Mouse (Mus musculus): ENCODE results near the gene Olfr65. TPM values are rescaled to one million over a fixed set of nuclear protein-coding genes. Genes with fewer than 3 reads are reported as not detected.

Olfr65 gene
- polyA plus RNA-seq, 1 experiment from 2014 or later, result not detected

- Histone ChIP-seq H3K36me3 (replicated peaks; ENCODE audit: control insufficient read depth, insufficient read depth, low read depth, low read length) (no peaks in the 10 kb centered on the region), H3K27me3 (ENCODE audit: control insufficient read depth, insufficient read depth, low read length) (no peaks in the 10 kb centered on the region), H3K9ac (replicated peaks; ENCODE audit: low read length) (no peak overlapping the region), H3K4me1 (ENCODE audit: control insufficient read depth, insufficient read depth, low read length) (no peaks in the 10 kb centered on the region), H3K27ac (replicated peaks; ENCODE audit: low read depth, low read length) (no peak overlapping the region), H3K4me3 (ENCODE audit: low read depth, low read length) (no peak overlapping the region), H3K9me3 (replicated peaks; ENCODE audit: control insufficient read depth, low read length) (no peaks in the 10 kb centered on the region), H3K4me2 (ENCODE audit: low read depth, low read length) (no peak overlapping the region)
- ATAC-seq (replicated peaks; ENCODE audit: insufficient number of reproducible peaks, low FRiP score, low TSS enrichment, low read depth) (no peak), DNase-seq (ENCODE audit: low spot score) (no peak)
- WGBS, result 54% methylated on average over 5 of the region's 5 CpGs
Measured at GRCm38 (mm10) chr7:103874451-103874850, 28.8 kb upstream of the Olfr65 start.

GRCm38 (mm10) chr7:103877093-103877492 lies 26.2 kb upstream of the Olfr65 start:
- Histone ChIP-seq H3K4me2 (ENCODE audit: low read depth, low read length) (no peak overlapping the region), H3K9ac (replicated peaks; ENCODE audit: low read length) (no peak overlapping the region), H3K27ac (replicated peaks; ENCODE audit: low read depth, low read length) (no peak overlapping the region), H3K36me3 (replicated peaks; ENCODE audit: control insufficient read depth, insufficient read depth, low read depth, low read length) (no peaks in the 10 kb centered on the region), H3K4me1 (ENCODE audit: control insufficient read depth, insufficient read depth, low read length) (no peaks in the 10 kb centered on the region), H3K9me3 (replicated peaks; ENCODE audit: control insufficient read depth, low read length) (no peaks in the 10 kb centered on the region), H3K4me3 (ENCODE audit: low read depth, low read length) (no peak overlapping the region), H3K27me3 (ENCODE audit: control insufficient read depth, insufficient read depth, low read length) (no peaks in the 10 kb centered on the region)
- DNase-seq (ENCODE audit: low spot score) (no peak), ATAC-seq (replicated peaks; ENCODE audit: insufficient number of reproducible peaks, low FRiP score, low TSS enrichment, low read depth) (no peak)
- WGBS, result 84% methylated on average over 2 of the region's 2 CpGs

DNA sequence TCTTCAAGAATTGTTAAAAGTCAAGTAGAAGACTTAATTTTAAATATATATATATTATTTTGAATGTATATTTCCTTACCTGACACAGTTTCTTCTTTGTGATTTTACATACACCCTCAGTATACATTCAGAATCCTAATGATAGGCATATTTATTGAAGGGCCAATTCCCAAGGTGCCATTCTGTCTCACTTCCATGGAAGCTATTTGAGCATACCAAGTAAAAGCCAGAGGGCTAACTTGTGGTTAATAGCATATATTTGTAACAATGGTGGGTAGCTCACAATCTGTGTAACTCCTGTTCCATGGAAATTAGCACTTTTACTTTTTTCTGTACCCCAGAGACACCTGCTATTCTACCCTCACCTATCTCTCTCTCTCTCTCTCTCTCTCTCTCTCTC lies 17.1 kb upstream of the Olfr65 start, which contains the start of gene Olfr66:
TSS of gene Olfr66 (minus strand) at position 101 of the 400 bp plus-strand sequence.
- no peaks in the 10 kb centered on the region for H3K4me1 ChIP-seq (ENCODE audit: control insufficient read depth, insufficient read depth, low read length)
- H3K27ac ChIP-seq (replicated peaks; ENCODE audit: low read depth, low read length), result no peak within 1 kb of the TSS
- H3K9ac ChIP-seq (replicated peaks; ENCODE audit: low read length), result no peak within 1 kb of the TSS
- no peak within 1 kb of the TSS for H3K4me2 ChIP-seq (ENCODE audit: low read depth, low read length)
- no peaks in the 10 kb centered on the region for H3K36me3 ChIP-seq (replicated peaks; ENCODE audit: control insufficient read depth, insufficient read depth, low read depth, low read length)
- H3K4me3 ChIP-seq (ENCODE audit: low read depth, low read length), result no peak within 1 kb of the TSS
- H3K27me3 ChIP-seq (ENCODE audit: control insufficient read depth, insufficient read depth, low read length), result no peaks in the 10 kb centered on the region
- ATAC-seq (replicated peaks; ENCODE audit: insufficient number of reproducible peaks, low FRiP score, low TSS enrichment, low read depth) (no peak), DNase-seq (ENCODE audit: low spot score) (no peak)
- no peaks in the 10 kb centered on the region for H3K9me3 ChIP-seq (replicated peaks; ENCODE audit: control insufficient read depth, low read length)

- Histone ChIP-seq H3K27me3 (ENCODE audit: control insufficient read depth, insufficient read depth, low read length) (no peaks in the 10 kb centered on the region), H3K9ac (replicated peaks; ENCODE audit: low read length) (no peak within 1 kb of the TSS), H3K9me3 (replicated peaks; ENCODE audit: control insufficient read depth, low read length) (no peaks in the 10 kb centered on the region), H3K4me1 (ENCODE audit: control insufficient read depth, insufficient read depth, low read length) (no peaks in the 10 kb centered on the region), H3K4me3 (ENCODE audit: low read depth, low read length) (no peak within 1 kb of the TSS), H3K4me2 (ENCODE audit: low read depth, low read length) (no peak within 1 kb of the TSS), H3K36me3 (replicated peaks; ENCODE audit: control insufficient read depth, insufficient read depth, low read depth, low read length) (no peaks in the 10 kb centered on the region), H3K27ac (replicated peaks; ENCODE audit: low read depth, low read length) (no peak within 1 kb of the TSS)
- WGBS, result 72% methylated on average over 1 of the region's 1 CpGs
- ATAC-seq (replicated peaks; ENCODE audit: insufficient number of reproducible peaks, low FRiP score, low TSS enrichment, low read depth) (no peak), DNase-seq (ENCODE audit: low spot score) (no peak)
Measured at GRCm38 (mm10) chr7:103894385-103894784, 8.9 kb upstream of the Olfr65 start, which contains the start of gene Olfr64. TSS of gene Olfr64 (minus strand) at chr7:103894485.

DNA sequence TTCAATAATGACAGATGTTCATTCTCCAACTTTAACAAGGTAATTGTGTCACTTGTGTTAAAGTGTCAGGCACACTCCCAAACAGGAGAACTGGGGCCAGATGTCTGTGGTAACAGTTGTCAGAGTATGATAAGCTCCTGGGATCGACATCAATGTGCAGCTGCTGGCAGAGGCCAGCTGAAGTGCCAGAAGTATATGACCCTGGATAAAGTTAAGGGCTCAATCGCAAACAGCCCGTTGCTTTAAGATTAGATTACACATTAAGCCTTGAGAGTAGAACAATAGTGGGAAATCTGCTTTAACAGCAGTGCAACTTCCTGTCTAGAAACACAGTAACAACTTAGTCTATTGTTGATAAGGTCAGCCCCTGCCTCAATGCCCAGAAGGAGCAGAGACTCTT lies 6.8 kb downstream of the Olfr65 start:
- Histone ChIP-seq H3K27ac (replicated peaks; ENCODE audit: low read depth, low read length) (no peak overlapping the region), H3K4me3 (ENCODE audit: low read depth, low read length) (no peak overlapping the region), H3K27me3 (ENCODE audit: control insufficient read depth, insufficient read depth, low read length) (no peaks in the 10 kb centered on the region), H3K4me1 (ENCODE audit: control insufficient read depth, insufficient read depth, low read length) (no peaks in the 10 kb centered on the region), H3K9ac (replicated peaks; ENCODE audit: low read length) (no peak overlapping the region), H3K9me3 (replicated peaks; ENCODE audit: control insufficient read depth, low read length) (no peaks in the 10 kb centered on the region), H3K36me3 (replicated peaks; ENCODE audit: control insufficient read depth, insufficient read depth, low read depth, low read length) (no peaks in the 10 kb centered on the region), H3K4me2 (ENCODE audit: low read depth, low read length) (no peak overlapping the region)
- peak; percentile 1 for DNase-seq (ENCODE audit: low spot score)
- no peak for ATAC-seq (replicated peaks; ENCODE audit: insufficient number of reproducible peaks, low FRiP score, low TSS enrichment, low read depth)
- WGBS, result 28% methylated on average over 3 of the region's 3 CpGs

- no peaks in the 10 kb centered on the region for H3K36me3 ChIP-seq (replicated peaks; ENCODE audit: control insufficient read depth, insufficient read depth, low read depth, low read length)
- no peaks in the 10 kb centered on the region for H3K27me3 ChIP-seq (ENCODE audit: control insufficient read depth, insufficient read depth, low read length)
- H3K27ac ChIP-seq (replicated peaks; ENCODE audit: low read depth, low read length), result no peak overlapping the region
- WGBS, result 41% methylated on average over 8 of the region's 8 CpGs
- H3K4me3 ChIP-seq (ENCODE audit: low read depth, low read length), result no peak overlapping the region
- peak; percentile 47 for DNase-seq (ENCODE audit: low spot score)
- no peak for ATAC-seq (replicated peaks; ENCODE audit: insufficient number of reproducible peaks, low FRiP score, low TSS enrichment, low read depth)
- H3K4me2 ChIP-seq (ENCODE audit: low read depth, low read length), result no peak overlapping the region
- H3K9me3 ChIP-seq (replicated peaks; ENCODE audit: control insufficient read depth, low read length), result no peaks in the 10 kb centered on the region
- H3K4me1 ChIP-seq (ENCODE audit: control insufficient read depth, insufficient read depth, low read length), result no peaks in the 10 kb centered on the region
- no peak overlapping the region for H3K9ac ChIP-seq (replicated peaks; ENCODE audit: low read length)
Measured at GRCm38 (mm10) chr7:103912969-103913511, 9.8 kb downstream of the Olfr65 start.

DNA sequence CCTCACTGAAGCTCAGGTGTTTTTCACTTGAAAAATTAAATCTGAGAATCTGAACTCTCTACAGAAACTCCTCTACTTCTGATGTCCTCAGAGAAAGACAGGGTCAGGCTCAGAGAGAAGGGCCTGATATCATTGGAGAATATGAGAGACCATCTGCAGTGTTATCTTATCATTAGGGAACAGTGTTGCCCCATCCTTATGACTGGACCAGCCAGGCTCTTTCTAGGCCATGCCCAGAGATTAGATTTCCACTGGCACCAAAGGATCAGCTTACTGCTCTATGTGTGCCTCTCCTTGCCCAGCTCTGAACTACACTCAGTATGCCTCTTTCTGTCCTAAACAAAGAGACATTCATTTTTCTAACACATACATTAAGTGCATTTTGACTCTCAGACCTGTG lies 12.1 kb downstream of the Olfr65 start:
- no peak overlapping the region for H3K9ac ChIP-seq (replicated peaks; ENCODE audit: low read length)
- no peak overlapping the region for H3K4me2 ChIP-seq (ENCODE audit: low read depth, low read length)
- no peaks in the 10 kb centered on the region for H3K9me3 ChIP-seq (replicated peaks; ENCODE audit: control insufficient read depth, low read length)
- no peak overlapping the region for H3K4me3 ChIP-seq (ENCODE audit: low read depth, low read length)
- ATAC-seq (replicated peaks; ENCODE audit: insufficient number of reproducible peaks, low FRiP score, low TSS enrichment, low read depth), result no peak
- H3K36me3 ChIP-seq (replicated peaks; ENCODE audit: control insufficient read depth, insufficient read depth, low read depth, low read length), result no peaks in the 10 kb centered on the region
- DNase-seq (ENCODE audit: low spot score), result no peak
- H3K4me1 ChIP-seq (ENCODE audit: control insufficient read depth, insufficient read depth, low read length), result no peaks in the 10 kb centered on the region
- no peaks in the 10 kb centered on the region for H3K27me3 ChIP-seq (ENCODE audit: control insufficient read depth, insufficient read depth, low read length)
- H3K27ac ChIP-seq (replicated peaks; ENCODE audit: low read depth, low read length), result no peak overlapping the region

DNA sequence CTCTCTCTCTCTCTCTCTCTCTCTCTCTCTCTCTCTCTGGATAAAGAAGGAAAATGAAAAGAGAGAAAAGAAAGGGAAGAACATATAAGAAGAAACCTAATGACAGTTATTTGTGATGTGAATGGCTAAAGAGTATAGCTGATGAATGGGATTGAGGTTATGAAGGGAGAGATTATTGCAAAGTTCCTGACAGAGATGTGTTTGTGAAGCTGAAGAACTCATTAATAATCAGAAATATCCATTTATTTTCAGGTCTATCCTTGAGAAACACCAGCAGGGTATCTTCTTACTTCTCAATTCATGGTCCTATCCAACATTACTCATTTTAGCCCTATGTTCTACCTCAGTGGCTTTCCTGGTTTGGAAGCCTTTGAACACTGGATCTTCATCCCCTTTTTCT lies 25.2 kb downstream of the Olfr65 start, which contains the start of gene Olfr631:
TSS of gene Olfr631 (plus strand) at position 301 of the 400 bp plus-strand sequence.
- Histone ChIP-seq H3K27me3 (ENCODE audit: control insufficient read depth, insufficient read depth, low read length) (no peaks in the 10 kb centered on the region), H3K4me3 (ENCODE audit: low read depth, low read length) (no peak within 1 kb of the TSS), H3K27ac (replicated peaks; ENCODE audit: low read depth, low read length) (no peak within 1 kb of the TSS), H3K4me2 (ENCODE audit: low read depth, low read length) (no peak within 1 kb of the TSS), H3K4me1 (ENCODE audit: control insufficient read depth, insufficient read depth, low read length) (no peaks in the 10 kb centered on the region), H3K9ac (replicated peaks; ENCODE audit: low read length) (no peak within 1 kb of the TSS), H3K36me3 (replicated peaks; ENCODE audit: control insufficient read depth, insufficient read depth, low read depth, low read length) (no peaks in the 10 kb centered on the region), H3K9me3 (replicated peaks; ENCODE audit: control insufficient read depth, low read length) (no peaks in the 10 kb centered on the region)
- DNase-seq (ENCODE audit: low spot score), result no peak
- no peak for ATAC-seq (replicated peaks; ENCODE audit: insufficient number of reproducible peaks, low FRiP score, low TSS enrichment, low read depth)

All from embryonic facial prominence, embryonic 11.5 days (tissue).